Mouse (Mus musculus) C2C12 (cell line): ENCODE data around the gene Zbtb8os.

Experiments used
- CEBPB ChIP-seq: IDR thresholded peaks from one replicate; pipeline ENCODE4 v1.6.1; 2011; ENCODE audit warnings: low read depth, mild to moderate bottlenecking, control low read depth, moderate library complexity
- CTCF ChIP-seq: IDR thresholded peaks from one replicate; pipeline ENCODE4 v1.5.1; 2011; ENCODE audit not compliant: control insufficient read depth, insufficient read depth, insufficient read length

GRCm38 (mm10) chr4:129388404-129388803 lies 52.9 kb downstream of the Zbtb8os start:
- no peak for TF ChIP-seq CTCF
- no peak for TF ChIP-seq CEBPB
